Mouse (Mus musculus): Measurements from ENCODE around the gene Ptprt.

Ptprt gene

GRCm38 (mm10) chr2:161944689-161945088, 716.3 kb downstream of the Ptprt start:
- DNase-seq (ENCODE audit: low spot score) = no peak

- no peak for DNase-seq (ENCODE audit: low spot score)
These were observed 719.0 kb downstream of the Ptprt start for GRCm38 (mm10) chr2:161941991-161942390.

- DNase-seq (ENCODE audit: low spot score) = no peak
These were observed 753.7 kb downstream of the Ptprt start for GRCm38 (mm10) chr2:161907214-161907613.

- DNase-seq (ENCODE audit: low spot score) = no peak
These were observed 758.8 kb downstream of the Ptprt start for GRCm38 (mm10) chr2:161902196-161902595.

- DNase-seq (ENCODE audit: low spot score) = no peak
These were observed 776.5 kb downstream of the Ptprt start for GRCm38 (mm10) chr2:161884446-161884845.

GRCm38 (mm10) chr2:161882580-161882979, 778.4 kb downstream of the Ptprt start:
- DNase-seq (ENCODE audit: low spot score) = no peak

- DNase-seq (ENCODE audit: low spot score) = no peak
These were observed 780.0 kb downstream of the Ptprt start for GRCm38 (mm10) chr2:161880941-161881340.

GRCm38 (mm10) chr2:161865231-161865630, 795.7 kb downstream of the Ptprt start:
- DNase-seq (ENCODE audit: low spot score) = no peak

- DNase-seq (ENCODE audit: low spot score) = no peak
These were observed 802.1 kb downstream of the Ptprt start for GRCm38 (mm10) chr2:161858813-161859212.

- no peak for DNase-seq (ENCODE audit: low spot score)
These were observed 802.6 kb downstream of the Ptprt start for GRCm38 (mm10) chr2:161858361-161858760.

GRCm38 (mm10) chr2:161835001-161835400, 825.9 kb downstream of the Ptprt start:
- no peak for DNase-seq (ENCODE audit: low spot score)

GRCm38 (mm10) chr2:161833846-161834245, 827.1 kb downstream of the Ptprt start:
- DNase-seq (ENCODE audit: low spot score) = no peak

- no peak for DNase-seq (ENCODE audit: low spot score)
These were observed 847.6 kb downstream of the Ptprt start for GRCm38 (mm10) chr2:161813326-161813725.

GRCm38 (mm10) chr2:161808086-161808801, 852.7 kb downstream of the Ptprt start:
- DNase-seq (ENCODE audit: low spot score) = no peak

- peak; percentile 31 for DNase-seq (ENCODE audit: low spot score)
These were observed 854.5 kb downstream of the Ptprt start for GRCm38 (mm10) chr2:161806287-161807007.

GRCm38 (mm10) chr2:161799946-161800345, 861.0 kb downstream of the Ptprt start:
- no peak for DNase-seq (ENCODE audit: low spot score)

GRCm38 (mm10) chr2:161767528-161767927, 893.4 kb downstream of the Ptprt start:
- no peak for DNase-seq (ENCODE audit: low spot score)

GRCm38 (mm10) chr2:161713024-161713423, 947.9 kb downstream of the Ptprt start:
- DNase-seq (ENCODE audit: low spot score) = no peak

GRCm38 (mm10) chr2:161709316-161709715, 951.6 kb downstream of the Ptprt start:
- DNase-seq (ENCODE audit: low spot score) = no peak

- DNase-seq (ENCODE audit: low spot score) = no peak
These were observed 954.5 kb downstream of the Ptprt start for GRCm38 (mm10) chr2:161706386-161706915.

GRCm38 (mm10) chr2:161704811-161705210, 956.1 kb downstream of the Ptprt start:
- peak; percentile 2 for DNase-seq (ENCODE audit: low spot score)

- no peak for DNase-seq (ENCODE audit: low spot score)
These were observed 956.5 kb downstream of the Ptprt start for GRCm38 (mm10) chr2:161704410-161704809.

- DNase-seq (ENCODE audit: low spot score) = no peak
These were observed 965.1 kb downstream of the Ptprt start for GRCm38 (mm10) chr2:161695819-161696218.

All from embryo, embryonic 10.5 days (tissue).